Mouse (Mus musculus): ENCODE data around the gene Cpsf4.
A peak's percentile ranks its signal among the peaks of the same experiment; 100 is the strongest.
"Not testable (repeated sequence)": the region's sequence is repeated elsewhere in the genome, so short reads cannot be mapped to it uniquely, and the experiment has no call there.

Cpsf4 gene

DNA sequence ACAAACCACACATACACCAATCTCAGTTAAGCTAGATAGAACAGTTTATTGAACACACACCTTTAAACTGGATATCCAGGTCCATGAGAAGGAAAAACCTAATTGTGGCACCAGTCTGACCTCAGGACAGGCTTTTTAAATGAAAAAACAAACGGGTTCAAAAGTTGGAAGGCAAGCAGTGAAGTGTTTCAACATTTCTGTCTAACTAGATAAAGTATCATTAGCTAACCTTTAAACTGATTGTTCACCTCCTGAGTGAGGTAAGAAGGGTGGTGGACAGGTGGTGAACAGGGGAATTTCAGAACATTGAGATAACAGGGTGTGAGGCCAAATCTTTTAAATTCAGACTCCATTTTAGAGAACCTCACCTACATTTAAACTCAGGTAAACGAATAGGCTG, 59.4 kb downstream of the Cpsf4 start:
- no peak for DNase-seq

DNA sequence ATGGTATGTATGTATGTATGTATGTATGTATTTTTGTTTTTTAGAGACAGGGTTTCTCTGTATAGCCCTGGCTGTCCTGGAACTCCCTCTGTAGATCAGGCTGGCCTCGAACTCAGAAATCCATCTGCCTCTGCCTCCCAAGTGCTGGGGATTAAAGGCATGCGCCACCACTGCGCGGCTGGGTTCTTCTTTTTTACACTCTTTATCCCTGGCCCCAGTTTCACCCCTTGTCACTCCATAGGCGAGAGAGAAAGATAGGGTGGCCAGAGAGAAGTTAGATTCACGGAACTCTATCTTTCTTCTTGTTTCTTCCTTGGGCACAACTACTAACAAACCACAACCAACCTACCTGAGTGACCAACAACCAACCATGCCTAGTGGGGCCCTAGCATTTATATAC, 62.3 kb downstream of the Cpsf4 start:
- not testable (repeated sequence) for DNase-seq

DNA sequence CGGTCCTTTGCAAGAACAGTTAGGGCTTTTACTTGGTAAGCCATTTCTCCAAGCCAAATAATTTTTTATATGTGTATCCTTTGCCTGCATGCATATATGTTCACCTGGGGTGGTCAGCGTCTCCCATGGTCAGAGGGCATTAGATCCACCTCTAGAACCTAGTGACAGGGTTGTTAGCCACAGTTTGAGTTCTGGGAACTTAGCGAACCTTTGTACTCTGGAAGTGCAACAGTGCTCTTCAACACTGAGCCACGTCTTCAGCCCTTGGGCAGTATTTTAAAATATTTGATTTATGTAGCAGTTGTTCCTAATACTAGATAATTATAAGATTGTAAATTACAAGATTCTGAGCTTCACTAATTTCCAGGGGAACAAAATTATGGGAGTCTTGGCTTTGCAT, 63.6 kb downstream of the Cpsf4 start:
- no peak for DNase-seq

DNA sequence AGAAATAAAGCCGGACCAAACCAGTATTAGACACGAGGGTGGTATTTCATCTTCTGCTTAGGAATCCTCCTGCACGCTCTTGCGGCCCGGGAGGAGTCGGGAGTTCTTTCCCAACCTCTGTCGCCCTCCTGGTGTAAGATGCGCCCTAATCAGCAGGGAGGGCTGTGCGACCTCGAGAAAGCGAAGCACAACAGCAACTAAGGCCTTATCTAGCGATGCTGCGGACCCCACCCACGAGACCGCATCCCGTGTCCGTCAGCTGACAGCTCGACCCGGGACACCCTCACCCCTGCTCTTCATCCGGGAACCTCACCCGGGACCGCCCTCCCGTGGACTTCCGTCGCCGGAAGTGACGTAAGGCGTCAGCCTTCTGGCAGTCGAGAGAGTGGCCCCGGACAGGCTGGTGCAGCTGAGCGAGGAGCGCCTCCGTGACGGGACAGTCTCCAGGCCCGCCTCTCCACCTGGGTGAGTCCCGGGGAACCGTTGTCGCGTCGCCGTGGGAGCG, 64.4 kb downstream of the Cpsf4 start, which contains the start of gene Zfp655:
Zfp655 (plus strand) TSS at position 349 of the 505 bp plus-strand sequence.
- peak; percentile 95 to 97 for DNase-seq
